Mouse (Mus musculus): ENCODE results near the gene Tmem232.

GRCm38 (mm10) chr17:65558788-65559187 is 18.2 kb upstream of the Tmem232 start:
- TF ChIP-seq POLR2A (IDR thresholded peaks at IDR 0.05; ENCODE audit: borderline replicate concordance, extremely low read depth, low read depth, low read length) (no peak), CTCF (IDR thresholded peaks at IDR 0.05; ENCODE audit: insufficient read depth, low read length) (no peak)

Data from lung, adult 2 months (tissue).